Mouse (Mus musculus) neural tube, postnatal 0 days (tissue): ENCODE data around the gene Scamp3. TPM values are rescaled to one million over a fixed set of nuclear protein-coding genes. Genes with fewer than 3 reads are reported as not detected.

ENCODE experiments used
- microRNA counts: library from miRNA; unstranded; fragments of <30 nt; microRNA quantifications from one replicate; lab custom pipeline; 2015
- microRNA-seq: library from miRNA; unstranded; fragments of <30 nt; microRNA quantifications from one replicate; pipeline ENCODE4, GENCODE M21; 2016
- polyA plus RNA-seq: library from polyadenylated mRNA; unstranded; fragments of >200 nt; fragmentation: Nextera tagmentation; extraction: Ambion mirVana; gene quantifications from 2 replicates; pipeline ENCODE4 v1.2.1, GENCODE M21; 2015

Scamp3 gene
- polyA plus RNA-seq: 157 and 167 TPM in 2 replicates

GRCm38 (mm10) chr3:89177242-89178106 lies at the start of gene Scamp3:
TSS of gene Scamp3 (plus strand) at chr3:89177473.

GRCm38 (mm10) chr3:89135958-89136357 lies 41.3 kb upstream of the Scamp3 start, which contains the start of gene Pklr:
TSS of gene Pklr (plus strand) at chr3:89136142.

DNA sequence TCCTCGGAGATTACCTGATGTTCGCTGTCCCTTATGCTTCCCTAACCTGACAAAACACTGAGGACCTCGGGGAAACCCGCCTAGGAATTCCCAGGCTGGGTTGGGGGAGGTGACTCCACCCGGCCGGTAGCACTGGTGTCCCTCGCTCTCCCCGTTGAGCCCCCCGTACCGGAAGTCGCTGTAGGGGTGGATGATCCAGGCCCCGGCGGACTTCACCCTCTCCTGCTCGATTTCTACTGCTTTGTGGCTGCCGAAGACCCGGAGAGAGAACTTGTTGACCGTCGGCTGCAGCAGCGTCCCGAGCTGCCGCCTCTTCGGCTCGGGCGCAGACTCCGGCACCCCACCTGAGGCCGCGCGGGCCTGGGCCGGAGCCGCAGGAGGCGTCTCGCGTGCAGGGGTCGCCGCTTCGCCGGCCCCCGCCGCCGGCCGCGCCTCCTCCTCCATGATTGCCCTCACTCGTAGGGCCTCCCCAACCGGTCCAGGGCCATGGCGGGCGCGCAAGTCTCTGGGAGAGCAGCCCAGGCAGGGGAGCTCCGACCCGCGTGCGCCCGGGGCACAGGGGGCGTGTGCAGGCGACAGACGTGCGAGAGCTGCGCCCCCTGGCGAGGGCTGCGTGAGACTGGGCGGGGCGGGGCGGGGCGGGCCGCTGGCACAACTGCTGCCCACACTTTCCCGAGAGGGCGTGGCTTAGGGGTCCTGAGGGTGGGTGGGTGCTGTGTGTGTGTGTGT lies 17.5 kb upstream of the Scamp3 start, which contains the start of gene Hcn3:
Gene Hcn3 (minus strand): TSS at position 581 of the 729 bp plus-strand sequence.

DNA sequence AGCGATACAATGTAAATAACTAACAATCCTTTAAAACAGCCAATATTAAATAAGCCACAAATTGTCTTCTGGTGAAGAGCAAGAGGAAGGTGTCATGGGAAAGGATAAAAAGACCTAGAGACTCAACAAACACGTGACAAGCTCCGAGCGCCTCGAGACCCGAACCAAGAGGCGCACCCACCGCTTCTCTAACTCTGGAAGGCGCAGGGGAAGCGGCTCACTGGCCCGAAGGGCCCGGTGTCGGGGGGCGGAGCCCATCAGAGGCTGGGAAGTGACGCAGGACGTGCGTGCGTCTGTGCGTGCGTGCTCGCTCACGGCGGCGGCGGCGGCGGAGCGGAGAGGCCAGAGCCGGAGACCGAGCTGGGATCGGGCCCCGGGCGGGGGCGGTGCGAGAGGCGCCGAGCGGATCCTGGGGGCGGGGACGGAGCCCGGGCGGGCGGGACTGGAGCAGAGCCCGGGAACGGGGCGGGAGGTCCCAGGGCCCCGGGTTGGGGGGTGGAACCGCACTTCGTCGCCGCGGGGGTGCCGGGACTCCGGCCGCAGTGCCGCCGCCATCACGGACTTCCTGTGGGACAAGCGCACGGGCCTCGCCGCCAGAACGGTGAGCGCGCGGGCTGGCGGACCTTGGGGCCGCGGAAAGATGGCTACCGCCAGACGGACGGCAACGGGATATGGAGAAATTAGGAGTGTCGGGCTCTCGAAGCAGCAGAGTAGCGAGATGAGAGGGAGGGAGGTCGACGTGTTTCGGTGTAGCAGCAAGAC lies 12.6 kb upstream of the Scamp3 start, which contains the start of gene Clk2:
Gene Clk2 (plus strand): TSS at position 290 of the 762 bp plus-strand sequence.

DNA sequence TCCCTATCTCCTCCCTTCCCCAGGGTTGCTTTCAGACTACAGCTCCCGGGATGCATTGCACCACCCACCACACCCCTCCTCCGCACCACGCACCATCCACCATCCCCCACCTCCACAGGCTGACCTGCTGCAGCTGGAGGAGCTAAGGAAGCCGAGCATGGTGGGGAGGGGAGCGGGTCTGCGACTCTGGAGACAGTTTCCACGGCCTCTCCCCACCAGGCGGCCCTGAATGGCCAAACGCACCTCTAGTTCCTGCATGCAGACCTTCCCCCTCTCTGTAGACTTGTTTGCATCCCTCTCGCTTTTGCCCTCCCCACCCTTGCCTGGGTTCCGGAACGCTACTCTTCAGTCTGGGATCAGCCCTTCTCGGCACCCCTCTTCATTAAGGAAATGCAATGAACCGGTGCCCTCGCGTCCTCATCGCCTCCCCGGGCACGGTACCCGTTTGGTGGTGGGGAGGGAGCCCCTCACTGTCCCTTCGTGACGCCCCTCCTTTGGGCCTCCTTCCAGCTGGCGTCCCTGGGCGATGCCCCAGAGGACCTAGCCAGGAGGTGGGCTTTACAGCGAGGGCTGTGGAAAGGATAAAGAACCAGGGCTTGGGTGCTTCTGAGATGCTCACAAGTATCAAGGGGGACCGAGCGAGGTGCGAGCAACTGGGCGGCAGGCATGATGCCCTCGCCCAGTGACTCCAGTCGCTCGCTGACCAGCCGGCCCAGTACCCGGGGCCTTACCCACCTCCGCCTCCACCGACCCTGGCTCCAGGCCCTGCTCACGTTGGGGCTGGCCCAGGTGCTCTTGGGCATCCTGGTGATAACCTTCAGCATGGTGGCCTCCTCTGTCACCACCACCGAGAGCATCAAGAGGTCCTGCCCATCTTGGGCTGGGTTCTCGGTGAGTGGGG lies 6.0 kb downstream of the Scamp3 start, which contains the start of gene Fam189b:
Gene Fam189b (plus strand): TSS at position 86 of the 901 bp plus-strand sequence.

GRCm38 (mm10) chr3:89202253-89203141 lies 25.2 kb downstream of the Scamp3 start, which contains the start of gene Gba:
TSS of gene Gba (plus strand) at chr3:89202928.

DNA sequence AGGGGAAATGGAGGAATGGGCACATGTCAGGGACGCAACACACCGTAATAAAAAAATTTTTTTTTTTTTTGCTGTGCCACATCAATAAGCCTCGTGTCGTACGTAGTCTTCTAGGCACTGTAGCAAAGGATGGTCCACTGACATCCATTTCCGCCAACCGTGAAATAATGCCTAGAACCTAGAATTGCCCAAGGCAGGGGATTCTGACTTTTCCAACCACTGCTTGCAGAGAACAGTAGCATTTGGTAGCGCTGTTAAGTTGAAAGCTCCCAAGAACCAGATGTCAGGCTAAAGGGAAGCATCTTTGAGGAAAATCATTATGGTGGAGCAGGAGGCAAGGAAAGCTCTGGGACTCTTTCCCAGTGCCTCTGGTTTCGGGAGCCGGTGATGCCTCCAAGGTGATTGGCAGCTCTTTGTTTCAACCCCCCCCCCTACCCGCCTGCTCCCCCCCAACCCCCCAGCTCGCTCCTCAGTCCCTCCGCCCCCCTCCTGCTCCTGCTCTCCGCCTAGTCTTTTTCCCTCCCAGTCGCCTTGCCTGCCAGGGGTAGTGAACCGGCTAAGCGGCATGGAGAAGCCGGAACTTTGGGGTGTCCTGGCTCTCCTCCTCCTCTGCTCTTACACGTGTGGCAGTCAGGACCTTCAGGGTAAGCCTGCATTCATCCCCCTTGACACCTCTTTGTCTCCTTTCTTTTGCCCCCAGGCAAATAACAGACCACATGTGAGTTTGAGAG lies 37.6 kb downstream of the Scamp3 start, which contains the start of gene Thbs3:
Gene Thbs3 (plus strand): TSS at position 500 of the 731 bp plus-strand sequence.

GRCm38 (mm10) chr3:89226900-89227299 lies 49.6 kb downstream of the Scamp3 start, which contains the start of gene Mtx1:
TSS of gene Mtx1 (minus strand) at chr3:89227088.

GRCm38 (mm10) chr3:89228836-89229235 lies 51.6 kb downstream of the Scamp3 start, which contains the start of gene Muc1:
TSS of gene Muc1 (plus strand) at chr3:89229057.

MicroRNAs encoded within 50 kb of the gene (microRNA counts, 519-probe panel; counts per million panel counts)
- 3,231 counts per million, percentile 17 among the panel's probes with 10 or more counts for microRNA mmu-miR-92b (lab: Ali Mortazavi, UCI)

Small RNA genes lying within 50 kb of the gene (microRNA-seq; reads per million reads assigned to microRNA genes)
- gene Mir92b: 1,755 reads per million, percentile 80 among the genes with 10 or more reads in this experiment

Other genes with a start within 250 kb of the Scamp3 start
- 15.8 and 17.1 TPM in 2 replicates for gene Ash1l, start 226.9 kb upstream of the Scamp3 start, polyA plus RNA-seq
- 118 and 128 TPM in 2 replicates for gene Dap3, start 226.3 kb upstream of the Scamp3 start, polyA plus RNA-seq
- 99.3 and 116 TPM in 2 replicates for gene Rusc1, start 84.2 kb upstream of the Scamp3 start, polyA plus RNA-seq
- gene Gm43738, start 76.4 kb upstream of the Scamp3 start, polyA plus RNA-seq: not detected in 2 replicates
- gene Fdps, start 75.5 kb upstream of the Scamp3 start, polyA plus RNA-seq: 365 and 386 TPM in 2 replicates
- gene Pklr, start 41.3 kb upstream of the Scamp3 start, polyA plus RNA-seq: 0.05 and 0.23 TPM in 2 replicates
- gene Hcn3, start 17.3 kb upstream of the Scamp3 start, polyA plus RNA-seq: 33.7 and 44.1 TPM in 2 replicates
- gene Clk2, start 12.7 kb upstream of the Scamp3 start, polyA plus RNA-seq: 18.0 and 20.4 TPM in 2 replicates
- 32.2 and 35.7 TPM in 2 replicates for gene Fam189b, start 5.7 kb downstream of the Scamp3 start, polyA plus RNA-seq
- 44.1 and 48.5 TPM in 2 replicates for gene Gba, start 25.5 kb downstream of the Scamp3 start, polyA plus RNA-seq
- 43.9 and 50.6 TPM in 2 replicates for gene Thbs3, start 37.7 kb downstream of the Scamp3 start, polyA plus RNA-seq
- gene Mtx1, start 49.6 kb downstream of the Scamp3 start, polyA plus RNA-seq: 160 and 167 TPM in 2 replicates
- gene Muc1, start 51.6 kb downstream of the Scamp3 start, polyA plus RNA-seq: 0.67 and 1.2 TPM in 2 replicates
- gene Krtcap2, start 68.5 kb downstream of the Scamp3 start, polyA plus RNA-seq: 272 and 290 TPM in 2 replicates
- gene Trim46, start 68.8 kb downstream of the Scamp3 start, polyA plus RNA-seq: 48.0 and 58.9 TPM in 2 replicates
- 131 and 136 TPM in 2 replicates for gene Dpm3, start 81.9 kb downstream of the Scamp3 start, polyA plus RNA-seq
- 56.5 and 58.8 TPM in 2 replicates for gene Slc50a1, start 93.1 kb downstream of the Scamp3 start, polyA plus RNA-seq
- 7.1 and 9.8 TPM in 2 replicates for gene Efna1, start 103.7 kb downstream of the Scamp3 start, polyA plus RNA-seq
- 90.5 and 99.5 TPM in 2 replicates for gene Efna3, start 145.5 kb downstream of the Scamp3 start, polyA plus RNA-seq
- gene Efna4, start 160.6 kb downstream of the Scamp3 start, polyA plus RNA-seq: 2.2 and 2.3 TPM in 2 replicates
- 77.7 and 84.5 TPM in 2 replicates for gene Adam15, start 172.5 kb downstream of the Scamp3 start, polyA plus RNA-seq
- gene Dcst2, start 184.5 kb downstream of the Scamp3 start, polyA plus RNA-seq: 0.26 and 0.42 TPM in 2 replicates
- gene Dcst1, start 187.8 kb downstream of the Scamp3 start, polyA plus RNA-seq: 1.4 and 1.6 TPM in 2 replicates
- gene Zbtb7b, start 217.3 kb downstream of the Scamp3 start, polyA plus RNA-seq: 1.1 and 1.4 TPM in 2 replicates
- gene Lenep, start 225.3 kb downstream of the Scamp3 start, polyA plus RNA-seq: not detected in 2 replicates
- gene Flad1, start 234.4 kb downstream of the Scamp3 start, polyA plus RNA-seq: 22.5 and 26.6 TPM in 2 replicates
- gene Cks1b, start 240.9 kb downstream of the Scamp3 start, polyA plus RNA-seq: 65.2 and 67.0 TPM in 2 replicates
- 13.9 and 16.1 TPM in 2 replicates for gene Shc1, start 241.0 kb downstream of the Scamp3 start, polyA plus RNA-seq